Mouse (Mus musculus) thymus, postnatal 36 days (tissue): ENCODE measurements around the gene Fam117b.

Experiments
- DNase-seq, 2 experiments: peaks; one replicate each; pipeline ENCODE4 v3.0.0; 2022; ENCODE audit warnings: mixed read lengths in 2 of 2

Fam117b gene

DNA sequence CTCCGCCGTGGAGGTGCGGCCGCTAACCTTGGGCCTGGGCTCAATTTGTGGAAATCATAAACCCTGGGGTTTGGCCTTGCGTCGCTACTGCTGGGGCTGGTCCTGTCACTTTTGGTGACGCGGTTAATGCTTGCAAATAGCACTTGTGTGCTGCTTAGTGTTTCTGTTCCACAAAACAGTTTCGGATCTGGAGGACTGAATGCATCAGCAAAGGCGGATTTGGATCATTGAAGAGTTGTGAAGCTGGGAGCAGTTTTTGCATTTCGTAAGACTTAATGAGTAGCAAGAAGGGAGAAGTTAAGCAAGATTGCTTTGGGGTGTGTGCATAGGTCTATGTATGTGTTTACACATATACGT is 1.0 kb downstream of the Fam117b start:
- DNase-seq, result no peak

DNA sequence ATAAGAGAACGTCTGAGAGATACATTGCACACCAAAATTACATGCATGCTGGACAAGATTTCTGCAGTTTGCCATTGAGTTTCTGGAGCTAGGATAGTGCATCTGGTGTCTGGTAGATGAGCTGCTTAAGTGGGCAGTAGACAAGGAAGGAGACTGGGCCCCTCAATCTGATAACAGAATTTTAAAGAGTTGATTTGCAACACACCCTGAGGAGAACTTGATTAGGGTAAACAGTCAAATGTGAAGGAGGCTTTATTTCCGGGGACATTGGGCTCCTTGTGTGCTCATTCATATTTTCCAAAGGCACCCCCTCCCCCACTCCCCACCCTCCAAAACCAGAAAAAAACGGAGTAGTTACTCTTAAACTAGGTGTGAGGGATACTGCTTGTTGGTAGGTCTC is 2.0 kb downstream of the Fam117b start:
- no peak for DNase-seq

- no peak for DNase-seq
Observed at GRCm38 (mm10) chr1:59915843-59916610, 3.2 kb downstream of the Fam117b start.

DNA sequence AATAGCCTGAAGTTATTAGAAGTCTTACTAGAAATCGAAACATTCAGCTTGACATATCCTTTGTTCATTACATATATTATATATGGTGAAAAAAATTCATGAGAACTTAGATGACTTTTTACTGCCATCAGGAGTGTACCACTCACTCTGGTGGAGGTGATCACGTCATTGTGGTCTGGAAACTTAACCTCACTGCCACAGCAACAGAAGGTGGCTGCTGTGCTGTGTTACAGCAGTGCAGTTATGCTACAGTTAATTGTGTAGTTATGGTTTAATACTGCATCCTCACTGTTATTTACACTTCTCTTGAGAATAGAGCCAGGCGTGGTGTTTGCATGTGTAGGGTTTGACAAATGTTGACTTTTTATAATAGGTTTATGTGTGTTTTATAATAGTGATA is 4.6 kb downstream of the Fam117b start:
- peak; percentile 13 to 18 for DNase-seq

DNA sequence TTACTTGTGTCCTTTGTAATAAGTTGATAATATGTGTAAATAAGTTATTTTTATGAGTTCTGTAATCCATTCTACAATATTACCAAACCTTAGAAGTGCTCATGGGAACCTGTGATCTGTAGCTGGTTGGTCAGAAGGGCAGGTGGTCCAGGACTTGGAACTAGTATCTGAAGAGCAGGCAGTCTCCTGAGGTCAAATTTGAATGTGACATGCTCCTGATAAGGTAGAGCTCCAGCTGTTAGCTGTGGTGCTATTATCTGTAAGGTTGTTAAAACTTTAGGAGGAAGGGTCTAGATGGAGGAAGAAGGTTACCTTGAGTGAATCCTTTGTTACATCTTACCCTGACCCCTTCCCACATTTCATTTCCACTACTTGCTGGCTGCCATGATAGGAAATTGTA is 5.3 kb downstream of the Fam117b start:
- no peak for DNase-seq

DNA sequence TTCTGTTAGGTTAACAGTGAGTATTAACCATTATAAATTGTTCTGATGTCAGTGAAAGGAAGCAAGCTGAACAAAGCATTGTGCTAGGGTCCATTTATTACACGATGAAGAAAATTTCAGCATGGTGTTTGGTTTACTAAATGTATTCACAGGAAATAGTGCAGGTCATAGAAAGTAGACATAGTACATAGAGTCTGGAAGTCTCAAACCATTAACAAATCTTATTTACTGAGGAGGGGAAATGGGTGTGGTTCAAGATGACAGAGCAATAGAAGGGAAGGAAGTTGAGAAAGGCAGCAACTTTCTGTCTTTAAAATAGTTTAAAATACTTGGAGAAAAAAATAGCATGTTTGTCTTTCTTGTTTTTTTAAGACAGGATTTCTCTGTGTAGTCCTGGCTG is 10.4 kb downstream of the Fam117b start:
- no peak for DNase-seq

- no peak for DNase-seq
Observed at GRCm38 (mm10) chr1:59923673-59924072, 10.9 kb downstream of the Fam117b start.

DNA sequence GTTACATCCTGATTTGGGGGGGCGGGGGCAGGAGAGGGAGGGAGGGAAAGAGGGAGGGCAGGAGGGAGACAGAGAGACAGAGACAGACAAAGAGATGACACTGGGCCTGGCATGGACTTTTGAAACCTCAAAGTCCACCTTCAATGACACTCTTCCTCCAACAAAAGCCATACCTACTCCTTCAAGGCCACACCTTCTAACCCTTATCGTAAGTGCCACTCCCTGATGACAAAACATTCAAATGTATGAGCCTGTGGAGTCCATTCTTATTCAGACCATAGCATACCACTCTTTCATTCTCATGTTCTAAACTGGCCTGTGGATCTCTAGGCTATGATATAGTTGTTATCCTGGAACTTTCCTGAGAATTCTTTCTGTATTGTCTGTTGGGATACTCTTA is 11.6 kb downstream of the Fam117b start:
- DNase-seq, result no peak

GRCm38 (mm10) chr1:59926021-59926672 is 13.3 kb downstream of the Fam117b start:
- no peak for DNase-seq

- no peak for DNase-seq
Observed at GRCm38 (mm10) chr1:59927131-59927680, 14.4 kb downstream of the Fam117b start.

DNA sequence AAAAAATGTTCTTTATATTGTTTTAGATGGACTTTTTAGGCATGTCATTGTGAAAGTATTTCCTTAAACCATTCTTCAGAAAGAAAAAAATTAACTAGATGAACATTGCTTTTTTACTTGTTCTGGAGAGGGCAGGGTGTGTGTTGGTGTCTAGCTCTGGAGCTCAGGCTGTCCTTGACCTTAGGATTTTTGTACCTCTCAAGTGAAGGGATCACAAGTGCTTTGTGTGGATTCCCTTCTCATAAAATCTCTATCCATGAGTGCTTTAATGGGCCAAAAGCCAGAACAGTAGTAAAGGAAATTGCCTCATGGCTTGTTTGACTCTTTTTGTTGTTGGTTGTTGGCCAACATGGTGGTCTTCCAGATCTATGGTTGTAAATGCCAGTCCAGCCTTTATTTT is 18.1 kb downstream of the Fam117b start:
- DNase-seq, result no peak

- DNase-seq, result no peak
Observed at GRCm38 (mm10) chr1:59932991-59933390, 20.2 kb downstream of the Fam117b start.

DNA sequence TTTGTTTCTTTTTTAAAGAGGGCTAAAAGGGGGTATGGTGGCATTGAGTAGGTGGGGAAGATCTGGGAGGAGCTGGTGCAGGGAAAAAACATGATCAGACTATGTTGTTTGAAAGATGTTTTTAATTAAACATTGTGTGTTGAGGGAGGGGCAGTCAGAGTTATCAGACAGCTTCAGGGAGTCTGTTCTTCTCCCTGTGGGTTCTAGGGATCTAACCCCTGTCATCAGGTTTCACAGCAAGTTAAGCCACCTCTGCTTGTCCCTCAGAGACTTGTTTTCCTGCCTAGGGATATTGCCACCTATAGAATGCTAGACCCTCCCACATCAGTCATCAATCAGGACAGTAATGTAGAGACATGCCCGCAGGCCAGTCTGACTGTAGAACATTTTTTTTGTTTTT is 28.3 kb downstream of the Fam117b start:
- no peak for DNase-seq

GRCm38 (mm10) chr1:59942057-59942790 is 29.4 kb downstream of the Fam117b start:
- DNase-seq, result no peak

- DNase-seq, result no peak
Observed at GRCm38 (mm10) chr1:59943825-59944224, 31.0 kb downstream of the Fam117b start.

DNA sequence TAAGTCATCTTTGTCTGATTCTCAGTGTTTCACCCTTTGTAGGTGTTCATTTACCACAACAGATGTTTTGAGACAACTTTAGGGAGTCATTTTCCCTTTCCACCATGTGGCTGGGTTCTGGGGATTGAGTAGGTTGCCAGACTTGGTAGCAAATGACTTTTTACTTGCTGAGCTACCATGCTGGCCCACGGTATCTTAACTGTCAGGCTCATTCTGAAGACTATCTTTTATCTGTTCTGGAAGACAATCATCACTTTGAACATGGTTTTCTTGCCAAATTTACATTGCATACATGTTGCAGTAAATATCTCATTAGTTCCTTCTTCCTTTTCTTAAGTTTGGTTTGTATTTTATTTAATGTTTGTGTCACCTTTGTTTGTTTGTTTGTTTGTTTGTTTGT is 33.2 kb downstream of the Fam117b start:
- no peak for DNase-seq

DNA sequence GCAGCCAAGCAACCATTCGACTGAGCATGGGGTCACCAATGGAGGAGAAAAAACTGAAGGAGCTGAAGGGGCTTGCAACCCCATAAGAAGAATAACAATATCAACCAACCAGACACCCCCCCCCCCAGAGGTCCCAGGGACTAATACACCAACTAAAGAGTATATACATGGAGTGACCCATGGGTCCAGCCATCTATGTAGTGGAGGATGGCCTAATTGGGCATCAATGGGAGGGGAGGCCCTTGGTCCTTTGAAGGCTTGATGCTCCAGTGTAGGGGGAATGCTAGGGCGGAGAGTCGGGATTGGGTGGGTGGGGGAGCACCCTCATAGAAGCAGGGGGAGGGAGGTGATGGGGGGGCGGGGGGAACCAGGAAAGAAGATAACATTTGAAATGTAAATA is 34.7 kb downstream of the Fam117b start:
- DNase-seq, result no peak

GRCm38 (mm10) chr1:59957206-59957605 is 44.4 kb downstream of the Fam117b start:
- DNase-seq, result no peak

GRCm38 (mm10) chr1:59959941-59960340 is 47.1 kb downstream of the Fam117b start:
- DNase-seq, result no peak

DNA sequence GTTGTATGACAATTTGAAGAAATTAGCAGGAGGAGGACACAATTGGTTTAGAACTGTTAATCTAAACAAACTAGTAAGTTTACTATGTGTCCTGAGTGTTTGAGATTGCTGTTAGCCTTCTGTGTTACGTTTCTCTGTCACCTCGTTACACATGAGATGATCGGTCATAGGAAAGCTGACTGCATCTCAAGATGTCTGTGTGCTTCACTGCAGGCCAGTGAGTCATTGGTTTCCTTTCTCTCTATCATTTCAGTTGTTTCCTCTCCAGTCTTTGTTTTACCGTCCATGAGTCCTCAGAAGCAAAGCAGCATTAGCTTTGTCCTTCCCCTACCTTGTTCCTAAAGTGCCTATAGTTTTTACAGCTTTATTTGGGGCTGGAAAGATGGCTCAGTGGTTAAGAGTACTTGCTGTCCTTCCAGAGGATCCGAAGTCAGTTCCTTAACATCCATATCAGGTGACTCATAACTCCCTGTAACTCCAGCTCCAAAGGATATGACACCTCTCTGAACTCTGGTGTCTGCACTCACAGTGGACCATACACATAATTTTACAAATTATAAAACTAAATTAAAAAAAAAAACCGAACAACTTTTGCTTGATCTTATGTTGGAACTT is 53.5 kb downstream of the Fam117b start:
- no peak for DNase-seq

DNA sequence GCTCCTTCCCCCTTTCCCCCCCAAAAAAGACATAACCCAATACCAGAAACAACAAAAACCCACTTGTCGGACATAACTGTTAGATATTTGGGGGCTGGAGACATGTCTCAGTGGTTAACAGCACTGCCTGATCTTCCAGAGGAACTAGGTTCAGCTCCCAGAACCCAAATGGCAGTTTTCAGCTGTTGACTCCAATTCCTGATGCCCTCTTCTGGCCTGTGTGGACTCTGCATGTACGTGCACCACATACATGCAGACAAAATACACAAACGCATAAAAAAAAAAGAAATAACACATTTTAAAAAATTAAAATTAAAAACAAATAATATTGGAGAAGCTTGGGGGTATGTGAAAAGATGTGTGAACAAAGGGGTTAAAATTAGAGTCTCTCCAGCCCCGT is 54.5 kb downstream of the Fam117b start:
- DNase-seq, result peak; percentile 23 to 24

DNA sequence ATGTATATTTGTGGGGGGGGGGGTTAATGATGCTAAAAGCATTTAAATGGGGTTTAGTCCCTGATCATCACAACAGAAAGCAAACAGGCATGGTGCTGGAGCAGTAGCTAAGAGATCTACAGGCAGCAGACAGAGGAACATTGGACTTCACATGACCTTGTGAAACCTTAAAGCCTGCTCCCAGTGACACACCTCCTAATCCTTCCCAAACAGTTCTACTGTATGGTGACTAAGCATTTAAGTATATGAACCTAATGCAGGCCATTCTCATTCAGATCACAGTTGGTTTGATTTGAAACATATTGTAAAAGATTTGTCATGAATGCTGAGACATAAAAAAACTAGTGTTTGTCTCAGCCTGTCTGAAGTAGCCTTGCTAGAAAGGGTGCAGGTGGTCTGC is 73.8 kb downstream of the Fam117b start:
- no peak for DNase-seq

DNA sequence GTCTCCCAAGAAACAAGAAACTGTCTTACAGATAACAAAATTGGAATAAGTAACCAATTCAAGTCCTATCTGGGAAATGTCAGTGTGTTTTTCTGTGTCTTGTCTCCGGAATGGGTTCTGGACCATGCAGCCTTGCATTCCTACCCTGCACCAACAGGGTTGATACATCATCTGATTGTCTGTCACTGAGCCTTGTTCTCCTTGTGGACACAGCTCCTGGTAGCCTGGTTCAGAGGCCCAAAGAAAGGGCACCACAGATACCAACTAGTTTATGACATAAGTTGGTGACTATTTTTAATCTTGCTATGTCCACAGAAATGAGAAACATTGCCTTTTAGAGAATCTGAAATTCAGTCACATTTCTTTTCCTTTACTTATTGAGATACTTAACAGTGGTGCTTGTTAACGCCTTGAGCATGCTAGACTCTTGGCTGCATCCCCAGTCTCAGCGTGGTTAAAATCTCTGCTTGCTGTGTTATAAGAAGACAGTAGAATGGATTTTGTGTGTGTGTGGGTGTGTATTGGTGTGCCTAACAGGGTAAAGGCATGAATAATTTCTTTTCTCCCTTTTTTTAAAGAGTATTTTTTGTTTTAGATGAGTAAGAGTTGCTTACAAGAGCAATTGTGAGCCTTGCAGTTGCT is 74.7 kb downstream of the Fam117b start:
- DNase-seq, result no peak
